Mouse (Mus musculus) 416B (cell line): ENCODE data around the gene Mul1.
"Not testable (repeated sequence)": the region's sequence is repeated elsewhere in the genome, so short reads cannot be mapped to it uniquely, and the experiment has no call there.

Source experiments
- DNase-seq: peaks from one replicate; pipeline ENCODE4 v3.0.0; 2011; ENCODE audit warnings: low read depth

The Mul1 gene

GRCm38 (mm10) chr4:138434347-138435316, at the start of gene Mul1:
Gene Mul1, plus strand, starts transcription at chr4:138434671.
- peak; percentile 95 for DNase-seq

GRCm38 (mm10) chr4:138393703-138394102, 40.8 kb upstream of the Mul1 start:
- no peak for DNase-seq

DNA sequence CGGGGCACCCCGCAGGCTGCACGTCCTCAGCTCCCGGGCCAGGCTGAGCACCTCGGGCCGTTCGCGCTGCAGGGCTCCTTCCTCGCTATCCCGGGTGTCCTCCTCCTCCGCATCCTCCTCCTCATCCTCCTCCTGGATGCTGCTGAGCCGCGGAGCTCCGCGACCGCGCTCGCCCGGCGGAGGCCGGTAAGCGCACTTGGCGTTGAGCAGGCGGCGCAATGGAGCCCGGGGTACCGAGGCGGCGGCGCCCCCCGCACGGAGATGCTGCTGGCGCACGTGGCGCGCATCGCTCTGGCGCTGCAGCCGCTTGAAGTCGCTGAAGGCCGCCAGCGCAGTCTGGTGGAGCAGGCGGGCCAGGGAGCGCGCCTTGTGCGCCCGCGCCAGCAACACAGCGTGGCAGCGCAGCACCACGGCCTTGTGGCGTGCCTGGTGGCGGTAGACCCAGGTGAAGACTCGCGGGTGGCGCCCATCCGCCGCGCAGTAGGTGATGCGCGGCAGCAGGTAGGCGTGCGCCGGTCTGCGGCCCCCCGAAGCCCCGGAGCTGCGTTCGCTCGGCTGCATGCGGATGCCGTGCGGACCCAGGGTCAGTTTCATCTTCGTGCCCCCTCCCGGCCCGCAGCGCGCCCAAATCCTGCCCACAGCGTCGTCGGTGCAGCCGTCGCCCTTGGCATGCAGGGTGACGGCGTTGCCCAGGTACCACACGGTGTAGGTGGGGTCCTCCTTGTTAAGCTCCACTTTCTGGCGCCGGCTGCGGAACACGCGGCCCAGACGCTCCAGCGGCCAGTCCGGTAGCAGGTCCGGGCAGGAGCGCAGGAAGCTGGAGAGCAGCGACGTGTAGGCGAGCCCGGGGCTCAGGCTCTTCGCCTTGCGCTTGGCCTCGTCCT, 39.1 kb upstream of the Mul1 start:
- no peak for DNase-seq

DNA sequence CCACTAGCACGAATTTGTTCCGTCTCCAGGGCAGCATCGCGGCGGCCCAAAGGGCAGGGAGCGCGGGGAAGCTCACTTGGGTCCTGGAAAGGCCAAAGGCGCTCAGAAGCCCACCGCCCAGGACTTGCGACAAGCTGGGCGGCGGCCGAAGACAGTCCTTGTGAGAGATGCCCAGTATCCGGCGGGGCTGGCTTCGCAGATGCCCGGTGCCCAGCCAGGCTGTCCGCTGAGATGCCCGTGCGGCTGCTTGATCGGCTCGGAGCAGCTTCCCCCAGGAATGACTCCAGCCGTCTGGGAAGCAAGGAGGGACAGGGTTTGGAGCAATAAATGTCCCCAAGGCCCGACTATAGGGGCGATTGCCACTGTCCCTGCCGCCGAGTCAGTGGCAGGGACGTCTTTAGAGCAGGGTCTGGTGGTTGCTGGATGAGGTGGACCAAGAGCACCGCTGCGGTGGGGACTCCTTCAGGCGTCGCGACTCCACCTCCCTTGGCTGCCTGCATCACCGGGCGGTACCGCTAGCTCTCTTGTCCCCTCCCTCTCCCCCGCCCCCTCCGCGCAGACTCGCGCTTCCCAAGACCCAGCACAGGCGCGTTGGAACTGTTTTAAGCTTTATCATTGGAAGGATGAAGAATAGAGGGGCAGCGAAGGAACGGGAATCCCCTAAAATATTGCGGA, 38.4 kb upstream of the Mul1 start, which contains the start of gene Fam43b:
Fam43b (minus strand) TSS at position 558 of the 675 bp plus-strand sequence.
- DNase-seq = peak; percentile 58

DNA sequence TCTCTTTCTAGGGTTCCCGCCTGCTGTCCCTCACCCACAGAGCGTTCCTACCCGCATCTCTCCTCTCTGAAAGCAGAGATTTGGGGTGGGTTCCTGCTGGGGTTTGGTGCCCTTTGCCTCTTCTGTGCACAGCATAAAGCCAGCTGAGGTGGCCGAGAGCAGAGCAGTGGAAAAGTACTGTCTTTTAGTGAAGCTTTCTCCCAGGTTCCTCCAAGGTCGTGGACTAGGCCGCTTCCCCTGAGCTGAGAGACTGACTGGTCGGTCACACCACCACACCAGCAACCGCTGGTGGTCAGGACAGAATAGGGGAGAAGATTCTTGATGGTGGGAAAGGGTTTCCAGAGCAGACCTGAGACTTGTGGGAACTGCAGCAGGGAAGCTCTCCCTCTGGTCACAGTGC, 37.8 kb upstream of the Mul1 start:
- peak; percentile 19 for DNase-seq

GRCm38 (mm10) chr4:138404806-138405205, 29.7 kb upstream of the Mul1 start:
- peak; percentile 46 for DNase-seq

- DNase-seq = peak; percentile 98
Observed at GRCm38 (mm10) chr4:138407479-138408194, 26.8 kb upstream of the Mul1 start.

DNA sequence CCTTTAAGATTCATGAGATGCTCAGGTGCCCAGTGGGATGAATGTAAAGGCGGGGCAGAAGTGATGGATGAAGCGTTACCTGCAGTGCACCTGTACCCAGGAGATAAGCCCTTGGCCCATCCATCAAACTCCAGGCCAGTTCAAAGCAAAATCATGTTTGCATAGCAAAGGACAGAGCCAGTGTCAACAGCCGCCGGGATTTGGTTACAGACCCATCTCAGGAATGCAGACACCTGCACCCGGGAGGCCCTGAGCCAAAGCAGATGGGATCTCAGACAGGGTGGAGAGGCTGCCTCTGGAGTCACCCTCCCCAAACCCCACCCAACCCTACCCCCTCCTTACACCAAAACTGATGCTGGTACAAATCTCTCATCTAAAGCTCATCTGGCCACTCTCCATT, 23.5 kb upstream of the Mul1 start:
- DNase-seq = no peak

DNA sequence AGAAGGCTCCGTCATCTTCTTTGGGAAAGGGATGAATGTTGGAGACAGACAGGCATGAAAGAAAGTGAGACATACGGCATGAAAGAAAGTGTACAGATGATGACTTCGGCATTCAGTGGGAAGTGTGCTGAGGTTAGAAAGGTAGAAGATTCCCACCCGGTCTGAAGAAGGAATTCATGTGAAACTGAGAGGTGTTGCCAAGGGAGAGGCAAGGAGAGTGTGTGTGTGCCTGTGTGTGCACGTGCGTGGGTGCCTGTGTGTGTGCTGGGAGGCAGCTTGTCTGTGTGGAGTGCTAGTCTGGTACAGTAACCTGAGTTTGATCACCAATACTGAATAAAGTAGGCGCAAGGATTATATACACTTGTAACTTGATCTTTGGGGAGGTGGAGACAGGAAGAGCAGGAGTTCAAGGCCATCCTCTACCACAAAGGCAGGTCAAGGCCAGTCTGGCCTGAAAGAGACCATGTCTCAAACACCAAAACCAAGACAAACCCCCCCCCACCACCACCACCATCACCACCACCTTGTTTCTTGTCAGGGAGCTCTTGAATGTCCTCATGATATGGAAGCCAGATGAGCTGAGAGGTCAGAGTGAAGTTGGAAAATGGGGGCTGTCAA, 22.9 kb upstream of the Mul1 start:
- DNase-seq = peak; percentile 38

GRCm38 (mm10) chr4:138414725-138415124, 19.7 kb upstream of the Mul1 start:
- no peak for DNase-seq

DNA sequence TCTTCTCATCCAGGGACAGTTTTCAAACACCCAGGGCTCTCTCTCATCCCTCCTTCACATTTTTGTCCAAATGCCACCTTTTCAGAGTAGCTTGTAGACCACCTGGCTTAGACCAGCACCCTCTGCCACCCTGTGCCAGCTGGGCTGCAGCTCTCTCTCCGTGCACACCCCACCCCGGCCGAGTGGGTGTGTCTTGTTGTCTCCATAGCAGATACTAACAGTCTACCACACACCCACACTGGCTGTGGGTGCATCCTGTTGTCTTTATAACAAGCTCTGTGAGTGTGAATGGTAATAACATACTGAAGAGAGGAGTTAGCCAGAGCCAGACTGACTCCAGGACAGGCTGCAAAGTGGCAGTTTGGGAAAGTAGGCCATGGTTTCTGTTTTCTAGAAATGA, 18.5 kb upstream of the Mul1 start:
- no peak for DNase-seq

GRCm38 (mm10) chr4:138416414-138416813, 18.1 kb upstream of the Mul1 start:
- no peak for DNase-seq

DNA sequence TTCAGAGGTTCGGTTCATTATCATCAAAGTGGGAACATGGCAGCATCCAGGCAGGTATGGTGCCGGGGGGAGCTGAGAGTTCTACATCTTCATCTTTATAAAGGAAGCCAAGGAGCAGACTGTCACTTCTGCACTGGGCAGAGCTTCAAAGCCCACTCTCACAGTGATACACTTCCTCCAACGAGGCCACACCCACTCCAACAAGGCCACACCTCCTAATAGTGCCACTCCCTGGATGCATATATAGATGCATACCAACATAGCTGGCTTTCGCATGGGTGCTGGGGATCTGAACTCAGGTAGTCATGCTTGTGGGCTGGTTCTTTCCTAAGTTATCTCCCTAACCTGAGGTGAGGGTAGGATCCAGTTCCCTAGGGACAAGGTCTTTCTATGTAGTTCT, 16.6 kb upstream of the Mul1 start:
- no peak for DNase-seq

DNA sequence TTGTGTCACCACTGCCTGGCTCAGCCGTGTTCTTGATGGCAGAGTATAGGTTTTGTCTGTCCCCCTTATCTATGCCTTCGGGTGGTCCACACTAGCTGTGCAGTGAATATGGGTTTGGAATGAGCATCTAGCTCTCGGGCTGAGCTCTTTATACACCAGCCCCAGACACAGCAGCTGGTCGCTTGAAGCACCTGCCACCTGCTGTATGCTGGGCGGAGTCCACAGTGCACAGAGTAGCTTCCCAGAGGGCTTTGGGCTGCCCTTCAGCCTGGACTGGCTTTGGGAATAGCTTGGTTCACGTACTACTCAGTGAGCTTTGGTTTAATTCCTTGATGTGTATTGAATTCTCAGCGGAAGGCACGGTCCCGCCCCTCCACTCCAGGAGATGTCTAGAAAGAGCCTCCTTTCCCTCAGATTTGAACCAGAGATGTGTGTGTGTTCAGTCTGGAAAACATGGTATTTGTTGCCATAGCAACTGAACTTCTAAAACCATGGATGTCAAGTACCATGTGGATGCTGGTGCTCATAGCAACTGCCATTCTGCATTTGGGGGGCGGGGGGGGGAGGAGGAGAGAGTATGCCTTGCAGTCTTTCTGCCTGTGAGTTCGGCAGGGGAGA, 16.0 kb upstream of the Mul1 start:
- no peak for DNase-seq

DNA sequence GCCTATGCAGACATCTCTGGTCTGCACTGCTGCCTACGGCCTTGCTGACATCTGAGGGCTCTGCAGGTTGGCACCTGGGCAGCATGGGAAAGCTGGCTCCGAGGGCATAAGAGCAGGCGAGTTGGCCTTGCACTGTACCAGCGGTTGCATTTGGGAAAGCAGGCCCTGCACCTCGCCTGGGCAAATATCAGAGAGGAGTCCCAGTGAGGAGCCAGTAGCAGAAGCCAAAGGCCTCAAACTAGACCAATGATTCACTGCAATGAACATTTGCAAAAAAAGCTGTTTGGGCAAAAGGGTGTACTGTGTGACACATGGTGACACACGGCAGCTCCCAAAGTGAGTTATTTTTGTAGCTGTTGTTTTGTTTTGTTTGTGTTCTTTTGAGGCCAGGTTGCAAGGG, 9.4 kb upstream of the Mul1 start:
- DNase-seq = no peak

DNA sequence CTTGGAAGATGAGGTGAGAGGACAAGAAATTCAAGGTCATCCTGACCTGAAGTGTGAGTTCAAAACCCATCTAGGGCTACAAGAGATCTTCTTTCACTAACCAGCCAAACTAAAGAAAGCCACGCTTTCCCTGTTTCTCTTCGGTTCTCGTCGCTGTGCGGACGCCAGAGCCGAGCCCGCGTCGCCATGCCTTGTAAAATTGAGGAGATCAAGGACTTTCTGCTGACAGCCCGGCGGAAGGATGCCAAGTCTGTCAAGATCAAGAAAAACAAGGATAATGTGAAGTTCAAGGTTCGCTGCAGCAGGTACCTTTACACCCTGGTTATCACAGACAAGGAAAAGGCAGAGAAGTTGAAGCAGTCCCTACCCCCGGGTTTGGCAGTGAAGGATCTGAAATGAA, 8.9 kb upstream of the Mul1 start:
- DNase-seq = not testable (repeated sequence)

GRCm38 (mm10) chr4:138426778-138427705, 7.4 kb upstream of the Mul1 start:
- peak; percentile 93 for DNase-seq

DNA sequence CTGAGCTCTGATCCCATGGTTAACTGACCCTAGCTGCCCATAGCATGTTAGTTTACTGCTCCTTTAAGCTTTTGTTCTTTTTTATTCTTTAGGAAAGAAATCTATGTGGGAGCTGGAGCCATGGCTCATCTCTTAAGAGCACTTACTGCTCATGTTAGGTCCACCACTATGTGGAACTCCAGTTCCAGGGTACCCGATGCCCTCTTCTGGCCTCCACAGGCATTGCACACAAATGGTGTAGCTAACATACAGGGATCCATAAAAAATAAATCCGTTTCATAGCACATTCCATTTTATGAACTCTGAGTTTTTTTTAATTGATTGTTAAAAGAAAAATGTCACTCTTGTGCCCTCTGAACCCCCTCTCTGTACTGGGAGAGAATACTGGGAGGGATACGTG, 4.7 kb upstream of the Mul1 start:
- DNase-seq = peak; percentile 77

DNA sequence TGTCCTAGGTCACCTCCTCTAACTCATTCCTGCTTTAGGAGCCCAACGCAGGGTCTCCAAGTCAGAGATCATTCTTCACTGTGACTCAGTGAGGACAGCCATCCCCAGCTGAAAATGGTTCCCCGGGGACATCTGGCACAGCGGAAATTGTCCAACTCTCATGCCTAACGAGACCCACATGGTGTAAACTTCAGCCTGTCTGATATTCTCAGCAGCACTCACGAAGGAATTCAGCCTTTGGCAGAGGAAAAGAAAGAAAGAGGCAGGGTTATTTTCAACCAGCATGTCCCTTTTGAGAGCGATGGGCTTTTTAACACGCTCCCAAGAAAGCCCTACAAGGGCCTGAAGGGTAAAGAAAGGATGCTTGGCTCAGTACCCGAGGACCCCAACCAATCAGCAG, 3.1 kb upstream of the Mul1 start:
- DNase-seq = no peak
